Mouse (Mus musculus) CH12.LX (cell line): Measurements from ENCODE around the gene Tshr. TPM values are rescaled to one million over a fixed set of nuclear protein-coding genes. Genes with fewer than 3 reads are reported as not detected.
A peak's percentile ranks its signal among the peaks of the same experiment; 100 is the strongest.

Experiments
- DNase-seq: peaks from one replicate; pipeline ENCODE4 v3.0.0-alpha.2; 2013; ENCODE audit errors: extremely low read depth
- H3K27ac ChIP-seq: 2 replicates; pipeline ENCODE4 v1.5.1; 2012; ENCODE audit warnings: low read depth, mild to moderate bottlenecking, control low read depth, moderate library complexity; ENCODE audit not compliant: insufficient read depth
- H3K27me3 ChIP-seq: replicated peaks from 2 replicates; pipeline ENCODE3; 2012; ENCODE audit warnings: inconsistent platforms
- H3K36me3 ChIP-seq, 2 experiments: replicated peaks in 1 of 2; 2 replicates each; pipeline versions ENCODE3 to v1.6.1; 2012; ENCODE audit warnings: inconsistent platforms in 1 of 2, low read length in 1 of 2, mild to moderate bottlenecking in 1 of 2, mixed read lengths in 1 of 2, moderate library complexity in 1 of 2; ENCODE audit not compliant: control insufficient read depth in 1 of 2, insufficient read depth in 1 of 2
- H3K4me1 ChIP-seq, 2 experiments: 2 replicates each; pipeline ENCODE4 v1.6.1; 2012; ENCODE audit warnings: inconsistent platforms in 1 of 2, moderate library complexity in 1 of 2; ENCODE audit not compliant: insufficient read depth in 2 of 2, control insufficient read depth in 1 of 2
- H3K4me2 ChIP-seq: 2 replicates; pipeline ENCODE4 v1.6.1; 2012; ENCODE audit warnings: low read depth, mild to moderate bottlenecking, control low read depth; ENCODE audit not compliant: poor library complexity, insufficient read depth, severe bottlenecking
- H3K4me3 ChIP-seq, 3 experiments: fragments of 150-350 bp in 1 of 3; sonication (generic) in 1 of 3; replicated peaks in 1 of 3; 2 replicates each; pipeline versions ENCODE3 to v1.5.1; 2011 to 2012; ENCODE audit warnings: low read depth in 2 of 3, low read length in 2 of 3, mild to moderate bottlenecking in 2 of 3, moderate library complexity in 2 of 3, control low read depth in 1 of 3, improper control_type of control experiment in 1 of 3, inconsistent platforms in 1 of 3, mixed read lengths in 1 of 3; ENCODE audit not compliant: poor library complexity in 1 of 3
- H3K79me2 ChIP-seq: replicated peaks from 2 replicates; pipeline ENCODE4 v1.6.1; 2012; ENCODE audit warnings: mild to moderate bottlenecking, moderate library complexity; ENCODE audit not compliant: control insufficient read depth, poor library complexity, insufficient read depth, severe bottlenecking; ENCODE audit errors: extremely low read depth
- H3K9ac ChIP-seq: 2 replicates; pipeline ENCODE4 v1.6.1; 2012; ENCODE audit warnings: low read depth, mild to moderate bottlenecking, control low read depth, moderate library complexity; ENCODE audit not compliant: insufficient read depth
- H3K9me3 ChIP-seq: replicated peaks from 2 replicates; pipeline ENCODE3; 2012; ENCODE audit warnings: low read length, inconsistent platforms, mixed read lengths
- BHLHE40 ChIP-seq: IDR thresholded peaks from 2 replicates; pipeline ENCODE4 v1.6.1; 2011; ENCODE audit warnings: mild to moderate bottlenecking, low read depth, low read length, improper control_type of control experiment
- CHD1 ChIP-seq: IDR thresholded peaks from 2 replicates; pipeline ENCODE4 v1.6.1; 2012; ENCODE audit warnings: low read depth, low read length, improper control_type of control experiment, inconsistent platforms
- CHD2 ChIP-seq: IDR thresholded peaks from 2 replicates; pipeline ENCODE4 v1.6.1; 2011; ENCODE audit warnings: low read length, improper control_type of control experiment
- ELF1 ChIP-seq: IDR thresholded peaks from 2 replicates; pipeline ENCODE4 v1.6.1; 2014; ENCODE audit warnings: low read depth, mild to moderate bottlenecking, inconsistent platforms, low read length, improper control_type of control experiment
- ETS1 ChIP-seq: conservative IDR thresholded peaks from 2 replicates; pipeline ENCODE4 v1.6.1; 2012; ENCODE audit warnings: low read depth, mild to moderate bottlenecking, inconsistent platforms, low read length, improper control_type of control experiment, moderate library complexity
- GABPA ChIP-seq: IDR thresholded peaks from 2 replicates; pipeline ENCODE4 v1.6.1; 2012; ENCODE audit warnings: low read depth, low read length, improper control_type of control experiment, inconsistent platforms; ENCODE audit not compliant: insufficient replicate concordance
- HCFC1 ChIP-seq: IDR thresholded peaks from 2 replicates; pipeline ENCODE4 v1.6.1; 2012; ENCODE audit warnings: low read depth, mild to moderate bottlenecking, inconsistent platforms, low read length, improper control_type of control experiment
- IRF4 ChIP-seq: IDR thresholded peaks from 2 replicates; pipeline ENCODE4 v1.6.1; 2014; ENCODE audit warnings: low read depth, mild to moderate bottlenecking, inconsistent platforms, low read length, improper control_type of control experiment
- JUN ChIP-seq: IDR thresholded peaks from 2 replicates; pipeline ENCODE4 v1.6.1; 2011; ENCODE audit warnings: low read depth, mild to moderate bottlenecking, low read length, improper control_type of control experiment, moderate library complexity; ENCODE audit not compliant: insufficient read depth
- MAX ChIP-seq: IDR thresholded peaks from 2 replicates; pipeline ENCODE4 v1.6.1; 2011; ENCODE audit warnings: low read length, improper control_type of control experiment
- MAZ ChIP-seq: IDR thresholded peaks from 2 replicates; pipeline ENCODE4 v1.6.1; 2012; ENCODE audit warnings: low read depth, mild to moderate bottlenecking, inconsistent platforms, low read length, improper control_type of control experiment, moderate library complexity
- MEF2A ChIP-seq: IDR thresholded peaks from 2 replicates; pipeline ENCODE4 v1.6.1; 2014; ENCODE audit warnings: low read depth, mild to moderate bottlenecking, inconsistent platforms, low read length, improper control_type of control experiment, borderline replicate concordance
- MXI1 ChIP-seq: IDR thresholded peaks from 2 replicates; pipeline ENCODE4 v1.6.1; 2011; ENCODE audit warnings: mild to moderate bottlenecking, low read depth, low read length, improper control_type of control experiment
- NELFE ChIP-seq: IDR thresholded peaks from 2 replicates; pipeline ENCODE4 v1.6.1; 2011; ENCODE audit warnings: low read depth, low read length, improper control_type of control experiment
- NRF1 ChIP-seq: IDR thresholded peaks from 2 replicates; pipeline ENCODE4 v1.6.1; 2014; ENCODE audit warnings: low read depth, mild to moderate bottlenecking, inconsistent platforms, low read length, improper control_type of control experiment, moderate library complexity
- POLR2A ChIP-seq: IDR thresholded peaks from 2 replicates; pipeline ENCODE4 v1.6.1; 2011; ENCODE audit warnings: low read depth, mild to moderate bottlenecking, improper control_type of control experiment, low read length
- POLR2AphosphoS2 ChIP-seq: IDR thresholded peaks from 2 replicates; pipeline ENCODE4 v1.6.1; 2011; ENCODE audit warnings: low read depth, low read length, improper control_type of control experiment
- RCOR1 ChIP-seq: conservative IDR thresholded peaks from 2 replicates; pipeline ENCODE4 v1.6.1; 2012; ENCODE audit warnings: low read depth, mild to moderate bottlenecking, inconsistent platforms, low read length, improper control_type of control experiment
- SIN3A ChIP-seq: IDR thresholded peaks from 2 replicates; pipeline ENCODE4 v1.6.1; 2012; ENCODE audit warnings: low read length, improper control_type of control experiment, inconsistent platforms
- TBP ChIP-seq: conservative IDR thresholded peaks from 2 replicates; pipeline ENCODE4 v1.6.1; 2011; ENCODE audit warnings: low read depth, low read length, improper control_type of control experiment
- TCF12 ChIP-seq: IDR thresholded peaks from 2 replicates; pipeline ENCODE4 v1.6.1; 2014; ENCODE audit warnings: low read depth, mild to moderate bottlenecking, inconsistent platforms, low read length, improper control_type of control experiment
- UBTF ChIP-seq: IDR thresholded peaks from 2 replicates; pipeline ENCODE4 v1.6.1; 2012; ENCODE audit warnings: low read depth, mild to moderate bottlenecking, inconsistent platforms, low read length, improper control_type of control experiment, moderate library complexity
- USF1 ChIP-seq: IDR thresholded peaks from 2 replicates; pipeline ENCODE4 v1.6.1; 2014; ENCODE audit warnings: low read depth, mild to moderate bottlenecking, inconsistent platforms, low read length, improper control_type of control experiment
- USF2 ChIP-seq: conservative IDR thresholded peaks from 2 replicates; pipeline ENCODE4 v1.6.1; 2011; ENCODE audit warnings: low read depth, low read length, improper control_type of control experiment
- ZC3H11A ChIP-seq: IDR thresholded peaks from 2 replicates; pipeline ENCODE4 v1.6.1; 2012; ENCODE audit warnings: low read depth, mild to moderate bottlenecking, inconsistent platforms, low read length, improper control_type of control experiment
- ZMIZ1 ChIP-seq: IDR thresholded peaks from 2 replicates; pipeline ENCODE4 v1.6.1; 2012; ENCODE audit warnings: low read depth, mild to moderate bottlenecking, inconsistent platforms, low read length, improper control_type of control experiment
- ZNF384 ChIP-seq: IDR thresholded peaks from 2 replicates; pipeline ENCODE4 v1.6.1; 2012; ENCODE audit warnings: low read depth, low read length, improper control_type of control experiment, inconsistent platforms
- dilution Hi-C: fragments of 300-500 bp; cut with MboI; formaldehyde crosslinking; loops from 2 replicates; pipeline ENCODE4 v1.14.3; 2020; ENCODE audit warnings: low sequenced_read_pairs; ENCODE audit not compliant: extremely low pct_unique_long_range_greater_than_20kb, extremely low pct_ligation_motif_present
- in situ Hi-C: fragments of 300-500 bp; cut with MboI; formaldehyde crosslinking; loops from 3 replicates; pipeline ENCODE4 v1.14.3; 2019; ENCODE audit warnings: low sequenced_read_pairs, low pct_ligation_motif_present, low pct_unique_long_range_greater_than_20kb, mixed read lengths
- polyA plus RNA-seq: library from polyadenylated mRNA; unstranded; fragments of >175 nt; gene quantifications from 2 replicates; pipeline ENCODE4 v1.2.1, GENCODE M21; 2012; ENCODE audit warnings: low read depth; ENCODE audit not compliant: insufficient read length
- total RNA-seq, 2 experiments: library from RNA; depleted of rRNA; stranded (reverse); fragments of 300-350 nt in 1 of 2; fragments of >200 nt in 1 of 2; gene quantifications; 2 replicates each; pipeline ENCODE4 v1.2.3; 2012 to 2014

Tshr gene
- total and polyA plus RNA-seq, 3 experiments = not detected

DNA sequence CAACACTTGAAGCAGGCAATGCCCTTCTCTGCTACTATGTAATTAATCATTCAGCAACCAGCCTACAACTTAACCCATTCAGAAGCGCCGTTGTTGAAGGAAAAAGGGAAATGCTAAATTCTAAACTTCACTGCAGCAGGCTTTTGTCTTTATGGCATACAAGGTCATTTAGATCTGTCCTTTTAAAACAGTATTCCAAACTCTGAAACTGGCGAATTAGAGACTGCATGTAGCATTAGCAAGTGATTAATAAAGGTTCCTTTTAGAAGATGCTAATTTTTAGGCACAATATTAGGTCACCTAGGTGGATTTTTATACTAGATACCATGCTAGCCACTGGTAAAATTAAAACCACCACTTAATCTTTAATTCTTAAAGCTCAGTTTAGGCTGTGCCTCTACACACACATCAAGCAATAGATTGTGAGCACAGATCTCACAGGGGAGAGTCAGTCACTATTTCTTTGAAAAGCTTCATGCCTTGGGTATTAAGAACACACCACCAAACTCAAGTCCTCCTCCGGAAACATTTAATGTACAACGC is 203.2 kb downstream of the Tshr start:
- Histone ChIP-seq H3K4me2 (peak overlapping the region; percentile 93), H3K9me3 (peaks cover 6% of the 10 kb centered on the region), H3K4me3 (peak overlapping the region; percentile 67 to 96 (median 69)), H3K9ac (peak overlapping the region; percentile 100), H3K4me1 (peaks cover 9 to 54% of the 10 kb centered on the region in 2 experiments), H3K27ac (no peak overlapping the region; the same call in 1 of the 2 replicates), H3K36me3 (peaks cover 12 to 28% of the 10 kb centered on the region in 2 experiments), H3K27me3 (no peaks in the 10 kb centered on the region), H3K79me2 (peaks cover 45% of the 10 kb centered on the region)
- dilution Hi-C loops (no loop called here), in situ Hi-C loops (no loop called here)
- TF ChIP-seq CHD2 (0 out of 2 replicates have a peak, but pooled peaks have one; percentile 2), ZNF384 (no peak)
- peak; percentile 33 for DNase-seq

DNA sequence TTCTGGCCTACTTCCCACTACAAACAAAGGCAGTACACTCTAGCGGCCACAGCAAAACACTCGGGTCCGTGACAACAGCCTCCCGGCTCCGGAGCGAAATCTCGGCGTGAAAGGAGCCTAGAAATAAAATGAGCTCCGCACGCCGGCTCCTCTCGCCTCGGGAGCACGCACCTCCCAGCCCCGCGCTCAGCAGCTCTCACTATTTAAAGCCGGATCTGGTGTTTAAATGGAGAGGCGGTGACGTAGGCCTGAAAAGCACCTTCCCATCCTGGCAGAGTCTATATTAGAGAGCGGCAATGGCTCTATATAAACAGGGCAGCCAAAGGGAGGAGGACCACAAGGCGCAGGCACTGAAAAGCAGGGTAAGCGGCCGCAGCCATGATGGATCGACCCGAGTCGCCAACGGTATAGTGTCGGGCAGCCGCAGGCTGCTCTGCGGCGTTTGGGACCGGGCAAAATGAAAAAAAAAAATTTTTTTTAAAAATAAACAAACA is 203.9 kb downstream of the Tshr start:
- peaks cover 39% of the 10 kb centered on the region for H3K79me2 ChIP-seq
- TF ChIP-seq CHD1 (peak; percentile 86; the same call in 1 of the 2 replicates), UBTF (no peak), MEF2A (peak; percentile 14; the same call in 1 of the 2 replicates), ZC3H11A (no peak), ZMIZ1 (peak; percentile 99), BHLHE40 (peak; percentile 51; the same call in 1 of the 2 replicates), GABPA (no peak), MXI1 (peak; percentile 88; the same call in 1 of the 2 replicates), MAX (no peak), USF1 (no peak), NRF1 (peak; percentile 57), SIN3A (peak; percentile 83), CHD2 (0 out of 2 replicates have a peak, but pooled peaks have one; percentile 12), NELFE (peak; percentile 98), ZNF384 (no peak), MAZ (0 out of 2 replicates have a peak, but pooled peaks have one; percentile 60), IRF4 (peak; percentile 53), HCFC1 (peak; percentile 42), POLR2AphosphoS2 (peak; percentile 99), POLR2A (peak; percentile 100), ETS1 (peak; percentile 55; the same call in 1 of the 2 replicates), TBP (peak; percentile 98), JUN (no peak), RCOR1 (peak; percentile 23; the same call in 1 of the 2 replicates), TCF12 (peak; percentile 81), USF2 (no peak), ELF1 (0 out of 2 replicates have a peak, but pooled peaks have one; percentile 31)
- TF ChIP-seq, all 38 proteins: peak for 19
- Histone ChIP-seq H3K9me3 (peaks cover 6% of the 10 kb centered on the region), H3K4me3 (peak overlapping the region; percentile 67 to 96 (median 69)), H3K9ac (peak overlapping the region; percentile 100), H3K4me1 (peaks cover 9 to 48% of the 10 kb centered on the region in 2 experiments), H3K4me2 (peak overlapping the region; percentile 93), H3K36me3 (peaks cover 12 to 24% of the 10 kb centered on the region in 2 experiments), H3K27ac (peak overlapping the region; percentile 36), H3K27me3 (no peaks in the 10 kb centered on the region)
- dilution Hi-C loops = no loop called here
- peak; percentile 95 for DNase-seq
- in situ Hi-C loops = no loop called here
